Mouse (Mus musculus) megakaryocyte, adult 5-6 weeks (primary cell): ENCODE results near the gene Gipc2. TPM values are rescaled to one million over a fixed set of nuclear protein-coding genes. Genes with fewer than 3 reads are reported as not detected.

Experiments
- ATAC-seq: 2 replicates; pipeline ENCODE4 v1.8.0; 2016; ENCODE audit warnings: mild to moderate bottlenecking, inconsistent platforms; ENCODE audit not compliant: poor library complexity, severe bottlenecking
- total RNA-seq, 2 experiments: library from RNA; stranded (forward) in 1 of 2; stranded (reverse) in 1 of 2; fragments of 153-499, 151-499 nt in 1 of 2; fragments of 221-1000, 200-1000 nt in 1 of 2; gene quantifications; 2 replicates each; pipeline versions ENCODE4 v1.2.3 to v1.2.4; 2015 to 2017

Gipc2 gene
- total RNA-seq, 2 experiments from 2014 or later, result 0.44 TPM; not detected in 1

- ATAC-seq, result peak; percentile 37
Measured at GRCm38 (mm10) chr3:152121169-152122009, 44.6 kb downstream of the Gipc2 start.

GRCm38 (mm10) chr3:152119987-152120386, 46.0 kb downstream of the Gipc2 start:
- no peak for ATAC-seq

- no peak for ATAC-seq
Measured at GRCm38 (mm10) chr3:152117941-152118340, 48.1 kb downstream of the Gipc2 start.

DNA sequence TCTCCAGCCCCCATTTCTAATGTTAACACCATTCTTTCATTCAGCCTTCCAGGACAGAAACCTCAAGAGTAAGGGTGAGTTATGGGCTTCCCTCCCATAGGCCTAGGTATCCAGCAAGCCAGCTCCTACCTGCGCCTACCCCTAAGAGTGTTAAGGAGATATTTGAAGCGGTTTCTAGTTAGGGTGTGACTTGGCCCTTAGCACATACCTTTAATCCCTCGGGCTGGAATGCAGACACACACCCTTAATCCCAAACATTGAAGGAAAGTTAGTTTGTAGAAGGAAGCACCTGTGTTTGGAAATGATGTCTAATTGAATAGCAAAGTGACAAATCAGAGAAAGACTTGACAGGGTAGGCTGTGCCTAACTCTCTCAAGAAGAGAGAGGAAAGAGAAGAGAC, 49.9 kb downstream of the Gipc2 start:
- ATAC-seq, result no peak

GRCm38 (mm10) chr3:152114786-152115185, 51.2 kb downstream of the Gipc2 start:
- peak; percentile 91 for ATAC-seq

DNA sequence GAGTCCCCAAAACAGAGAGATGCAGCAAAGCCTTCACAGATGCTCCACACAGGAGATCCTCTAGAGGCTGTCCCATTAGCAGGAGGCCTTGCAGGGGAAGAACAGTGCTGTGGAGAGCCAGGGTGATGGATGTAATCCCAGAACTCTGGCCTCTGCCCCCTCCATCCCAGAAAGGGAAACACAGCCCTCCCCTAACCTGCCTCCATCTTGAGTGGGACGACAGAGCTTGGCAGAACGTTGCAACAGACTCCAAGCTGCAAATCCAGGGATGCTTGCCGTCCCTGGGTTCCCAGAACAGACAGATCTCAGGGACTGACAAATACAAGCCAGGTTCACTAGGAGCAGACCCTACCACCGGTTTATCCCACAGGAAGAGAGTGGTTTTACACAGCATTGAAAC, 51.8 kb downstream of the Gipc2 start:
- ATAC-seq, result no peak

GRCm38 (mm10) chr3:152113496-152113895, 52.5 kb downstream of the Gipc2 start:
- ATAC-seq, result no peak

DNA sequence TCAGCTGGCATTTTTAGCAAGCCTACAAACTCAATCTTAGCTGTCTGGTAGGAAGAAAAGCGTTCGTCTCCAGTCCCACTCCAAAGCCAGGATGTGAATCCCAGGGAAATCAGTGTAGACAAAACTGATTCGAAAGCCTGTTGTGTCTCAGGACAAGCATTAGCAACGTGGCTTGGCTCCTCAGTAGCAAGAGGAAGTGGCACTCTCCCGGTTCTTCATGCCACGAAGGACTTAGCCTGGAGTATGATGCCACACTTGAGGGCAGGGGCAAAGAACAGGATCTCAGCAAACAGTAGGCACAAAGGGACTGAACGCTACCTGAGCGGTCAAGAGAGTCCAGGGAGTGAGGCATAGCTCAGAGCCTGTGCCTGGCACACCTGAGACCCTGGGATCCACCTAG, 53.4 kb downstream of the Gipc2 start:
- ATAC-seq, result peak; percentile 47

DNA sequence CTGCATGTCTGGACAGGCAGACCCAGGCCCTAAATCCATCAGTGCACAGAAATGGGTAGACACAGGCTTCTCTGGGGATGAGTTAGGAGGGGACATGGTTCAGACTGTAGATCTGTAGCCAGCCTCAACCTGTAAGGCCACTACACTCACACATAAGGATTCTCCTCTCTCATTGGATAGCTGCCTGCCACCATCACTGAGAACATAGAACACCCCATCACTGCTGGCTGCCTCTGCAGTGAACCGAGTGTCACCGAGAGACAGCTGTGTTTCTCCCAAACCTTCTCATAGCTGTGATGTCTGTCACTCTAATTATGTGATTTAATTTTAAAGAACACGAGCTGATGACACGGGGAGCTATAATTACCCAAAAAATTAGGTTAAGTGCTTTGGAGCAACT, 54.5 kb downstream of the Gipc2 start:
- no peak for ATAC-seq

- peak; percentile 54 for ATAC-seq
Measured at GRCm38 (mm10) chr3:152111081-152111480, 54.9 kb downstream of the Gipc2 start.

DNA sequence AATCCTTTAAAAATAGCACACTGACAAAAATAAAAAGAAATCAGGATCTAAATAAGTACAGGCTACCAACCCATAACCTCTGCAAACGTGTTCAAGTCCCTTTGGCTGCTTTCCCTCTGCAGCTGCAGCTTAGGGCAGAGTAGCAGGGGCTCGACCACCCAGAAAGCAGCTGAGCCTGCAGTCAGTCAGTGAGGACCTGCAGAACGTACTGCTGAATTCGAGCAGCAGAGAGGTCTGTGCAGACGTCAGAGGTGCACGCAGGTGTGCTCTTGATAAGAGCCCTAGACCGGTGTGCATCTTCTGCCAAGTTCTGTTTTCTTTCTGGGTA, 56.8 kb downstream of the Gipc2 start:
- ATAC-seq, result no peak

DNA sequence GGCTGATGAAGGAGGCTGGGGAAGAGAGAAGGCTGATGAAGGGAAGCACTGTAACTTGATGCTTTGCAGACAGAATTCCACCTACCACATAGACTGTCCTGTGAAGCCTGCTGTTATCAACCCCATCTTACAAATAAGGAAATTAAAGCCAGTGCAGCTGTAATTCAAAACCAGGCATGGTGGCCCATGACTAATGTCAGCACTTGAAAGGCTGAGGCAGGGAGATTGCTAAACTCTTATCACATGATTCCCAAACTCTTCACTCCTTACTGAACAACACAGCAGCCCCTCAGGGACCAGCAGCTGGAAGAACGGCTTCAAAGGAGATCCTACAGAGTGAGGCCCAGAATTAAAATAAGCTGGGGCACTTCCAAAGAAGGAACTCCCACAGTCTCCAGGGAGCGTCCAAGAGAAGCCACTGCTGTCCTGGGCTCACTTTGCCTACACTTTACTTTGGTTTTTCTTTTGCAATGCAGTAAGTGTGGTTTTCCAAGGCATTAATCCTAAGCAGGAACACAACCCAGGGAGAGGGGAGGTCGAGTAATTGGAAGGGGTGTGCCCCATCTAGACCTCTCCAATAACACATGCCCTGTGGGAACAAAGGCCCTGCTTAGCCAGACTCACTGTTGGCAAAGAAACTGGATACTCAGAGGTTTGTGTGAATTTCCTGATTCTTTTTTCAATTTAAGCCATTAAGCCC, 57.3 kb downstream of the Gipc2 start:
- no peak for ATAC-seq

DNA sequence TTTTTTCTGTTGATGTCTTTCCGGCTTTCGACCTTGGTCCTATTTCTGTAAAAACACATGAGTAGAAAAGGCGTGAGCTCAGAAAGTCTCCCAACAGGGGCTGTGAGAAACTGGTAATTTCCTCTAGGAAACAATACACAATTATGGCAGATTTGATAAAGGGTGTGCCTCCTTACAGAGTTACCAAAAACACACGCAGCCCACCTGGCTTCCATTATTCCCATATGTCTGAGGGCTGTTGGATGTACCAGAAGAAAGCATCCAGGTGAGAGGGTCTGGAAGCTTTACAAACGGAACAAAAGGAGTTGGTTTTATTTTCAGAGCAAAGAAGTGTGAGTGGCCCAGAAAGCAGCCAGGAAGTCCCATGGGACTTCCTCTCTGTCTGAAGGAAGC, 58.0 kb downstream of the Gipc2 start:
- no peak for ATAC-seq

DNA sequence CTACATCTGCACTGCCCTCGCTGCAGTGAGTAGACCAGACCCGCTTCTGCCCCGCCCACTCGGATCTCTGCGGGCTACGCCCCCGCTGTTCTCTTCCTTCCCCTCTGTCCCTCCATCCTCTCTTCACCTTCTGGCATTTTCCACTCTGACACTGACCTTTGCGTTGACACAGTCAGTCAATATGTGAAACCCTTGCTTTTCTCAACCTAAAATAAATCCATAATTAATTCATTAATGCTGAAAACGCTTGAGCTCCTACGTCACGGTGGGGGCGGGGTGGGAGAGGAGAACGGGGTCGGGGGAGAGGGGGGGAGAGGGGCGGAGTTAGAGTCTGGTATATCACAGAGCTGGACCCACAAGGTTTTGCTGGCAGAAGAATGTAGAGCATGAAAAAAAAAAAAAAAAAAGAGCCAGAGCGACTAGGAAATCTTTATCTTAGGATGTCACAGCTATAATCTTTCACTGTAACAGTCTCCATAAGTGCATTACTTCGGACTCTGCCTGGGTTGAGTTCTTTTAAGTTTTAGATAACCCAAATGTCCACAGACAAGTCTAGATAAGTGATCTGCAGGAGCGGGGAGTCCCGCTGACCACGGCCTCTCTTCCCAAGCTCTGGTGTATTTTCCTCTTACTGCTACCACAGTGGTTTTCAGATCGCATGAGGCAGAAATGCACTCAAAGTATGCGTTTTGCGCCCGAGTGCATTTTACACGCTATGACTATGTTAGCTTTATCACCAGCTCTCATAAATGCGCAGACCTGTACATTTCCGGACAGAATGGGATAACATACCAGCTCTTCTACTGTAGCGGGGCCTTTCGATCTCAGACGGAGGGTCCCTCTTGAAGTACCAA, 58.7 kb downstream of the Gipc2 start:
- peak; percentile 16; the same call in 1 of the 2 replicates for ATAC-seq

GRCm38 (mm10) chr3:152106225-152107148, 59.5 kb downstream of the Gipc2 start:
- no peak for ATAC-seq

GRCm38 (mm10) chr3:152105341-152105740, 60.7 kb downstream of the Gipc2 start:
- ATAC-seq, result peak; percentile 90

GRCm38 (mm10) chr3:152103381-152103780, 62.6 kb downstream of the Gipc2 start:
- no peak for ATAC-seq

- no peak for ATAC-seq
Measured at GRCm38 (mm10) chr3:152101459-152101858, 64.6 kb downstream of the Gipc2 start.

DNA sequence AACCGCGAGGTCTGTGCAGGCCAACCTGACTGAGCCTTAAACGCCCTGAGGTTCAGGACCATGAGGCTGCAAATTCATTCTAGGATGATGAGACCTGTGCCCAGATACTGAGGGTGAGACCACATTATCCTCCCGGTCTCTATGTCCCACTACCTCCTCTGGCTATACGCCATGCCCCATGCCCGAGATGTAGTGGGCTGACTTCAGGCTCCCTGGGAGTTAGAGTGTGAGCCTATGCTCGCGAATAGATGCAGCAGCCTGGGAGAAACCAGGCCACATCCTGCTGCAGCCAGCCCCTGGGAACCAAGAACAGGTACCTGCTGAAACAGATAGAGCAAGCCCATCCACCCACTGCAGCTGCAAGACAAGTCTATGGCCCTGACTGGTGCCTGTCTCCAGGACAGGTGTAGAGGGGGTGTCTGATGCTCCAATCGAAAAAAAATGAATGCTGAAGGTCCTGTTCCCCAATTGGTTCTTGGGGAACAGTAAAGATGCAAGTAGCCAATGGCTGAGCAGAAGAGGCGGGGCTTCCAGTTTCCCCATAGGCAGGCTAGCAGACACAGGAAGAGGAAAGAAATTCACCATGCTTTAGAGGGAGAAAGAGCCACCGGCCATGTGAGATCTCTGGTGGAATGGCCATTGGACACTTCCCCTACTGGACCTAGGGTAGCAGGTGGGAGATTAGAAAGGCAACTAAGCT, 65.8 kb downstream of the Gipc2 start:
- no peak for ATAC-seq

DNA sequence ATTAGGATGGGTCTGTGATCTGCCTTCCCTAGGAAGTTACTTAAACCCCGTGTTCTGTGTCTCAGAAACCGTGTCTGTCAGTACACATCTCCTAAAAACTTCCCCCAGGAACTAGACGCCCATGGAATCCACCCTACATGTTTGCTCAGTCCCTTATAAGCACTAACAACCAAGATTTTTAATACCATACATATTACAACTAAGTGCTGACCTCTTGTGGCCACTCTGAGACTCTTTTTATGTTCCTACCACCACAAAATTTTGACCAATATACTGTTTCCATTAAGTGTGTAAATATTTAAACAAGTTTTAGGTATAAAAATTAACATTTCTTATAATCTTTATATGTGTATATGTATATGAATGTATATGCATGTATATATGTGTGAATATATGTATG, 71.0 kb downstream of the Gipc2 start:
- ATAC-seq, result no peak
